Mouse (Mus musculus): ENCODE measurements around the gene Hrh2.

Gene Hrh2

DNA sequence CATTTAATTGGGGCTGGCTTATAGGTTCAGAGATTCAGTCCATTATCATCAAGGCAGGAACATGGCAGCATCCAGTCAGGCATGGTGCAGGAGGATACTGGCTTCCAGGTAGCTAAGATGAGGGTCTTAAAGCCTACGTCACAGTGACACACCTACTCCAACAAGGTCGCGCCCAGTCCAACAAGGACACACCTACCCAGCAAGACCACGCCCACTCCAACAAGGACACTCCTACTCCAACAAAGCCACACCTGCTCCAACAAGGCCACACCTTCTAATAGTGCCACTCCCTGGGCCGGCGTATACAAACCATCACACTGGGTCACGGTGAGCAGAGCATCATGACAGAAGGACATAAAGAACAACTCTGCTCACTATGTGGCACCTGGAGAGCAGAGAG, 80.1 kb downstream of the Hrh2 start:
- DNase-seq = no peak

DNA sequence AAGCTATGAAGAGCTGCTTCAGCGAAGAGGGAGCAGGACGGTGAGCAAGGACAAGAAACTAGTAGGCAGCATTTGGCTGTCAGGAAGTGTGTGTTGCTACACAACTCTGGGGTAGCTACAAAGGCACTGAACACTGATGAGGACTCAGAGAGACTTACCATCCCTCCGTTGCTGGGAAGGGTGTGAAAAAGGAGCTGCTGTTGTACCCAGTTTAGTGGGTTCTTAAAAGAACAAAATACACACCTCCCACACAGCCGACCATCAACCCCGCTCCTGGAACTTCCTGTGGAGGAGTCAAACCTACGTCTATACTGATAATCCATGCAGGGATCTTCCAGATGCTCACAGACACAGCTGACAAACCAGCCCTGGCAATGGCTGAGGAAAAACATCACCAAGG, 85.5 kb downstream of the Hrh2 start:
- no peak for DNase-seq

DNA sequence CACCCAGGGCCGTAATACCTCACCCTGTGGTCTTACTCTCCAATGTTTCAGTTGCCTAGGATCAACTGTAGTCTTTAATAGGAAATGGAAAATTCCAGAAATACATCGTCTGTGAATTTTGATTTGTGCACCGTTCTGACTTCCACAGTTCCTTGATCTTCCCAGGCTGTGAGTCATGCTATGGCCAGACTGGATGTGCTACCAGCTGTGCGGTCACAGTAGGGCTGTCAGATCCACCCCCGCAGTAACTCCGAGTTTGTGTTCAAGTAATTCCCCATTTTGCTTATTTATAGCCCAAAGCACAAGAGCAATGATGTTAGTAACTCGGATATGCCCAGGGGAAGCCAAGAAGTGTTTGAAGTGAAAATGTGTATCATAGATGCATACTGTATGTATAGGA, 88.4 kb downstream of the Hrh2 start:
- DNase-seq = no peak

DNA sequence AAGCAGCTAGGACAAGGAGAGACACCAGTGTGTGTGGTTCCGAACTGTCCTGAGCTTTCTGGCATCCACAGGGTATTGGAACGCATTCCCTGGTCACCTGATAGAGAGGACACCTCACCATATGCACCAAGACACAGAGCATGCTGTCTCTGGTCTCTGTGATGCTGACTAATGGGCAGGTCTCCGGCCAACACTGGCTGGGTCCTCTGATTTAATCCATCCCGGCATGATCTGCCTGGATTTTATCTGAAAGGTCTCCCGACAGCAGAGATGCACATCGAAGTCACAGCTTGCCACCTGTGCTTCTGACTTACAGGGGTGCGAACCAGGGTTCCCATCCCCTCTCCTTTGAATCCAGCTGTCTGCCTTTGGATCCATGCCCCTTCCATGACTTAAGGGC, 89.2 kb downstream of the Hrh2 start:
- no peak for DNase-seq

DNA sequence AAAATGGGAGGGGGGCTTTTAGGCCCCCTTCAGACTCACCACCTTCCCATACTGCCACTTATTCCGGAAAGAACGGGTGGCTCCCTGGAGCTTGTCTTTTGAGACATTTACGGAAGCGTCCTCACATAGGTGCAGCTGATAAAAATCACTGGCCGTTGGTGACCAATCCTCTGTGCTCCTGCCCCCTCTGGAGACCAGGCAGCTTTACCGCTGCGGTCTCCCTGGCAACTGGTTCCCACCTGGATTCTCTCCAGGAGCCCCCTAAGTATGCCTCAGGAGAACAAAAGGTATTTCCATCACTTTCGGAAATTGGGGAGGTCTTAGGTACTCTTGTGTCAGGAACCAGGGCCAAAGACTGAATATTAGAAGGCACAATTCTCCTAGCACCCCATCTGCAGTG, 89.7 kb downstream of the Hrh2 start:
- DNase-seq = no peak

DNA sequence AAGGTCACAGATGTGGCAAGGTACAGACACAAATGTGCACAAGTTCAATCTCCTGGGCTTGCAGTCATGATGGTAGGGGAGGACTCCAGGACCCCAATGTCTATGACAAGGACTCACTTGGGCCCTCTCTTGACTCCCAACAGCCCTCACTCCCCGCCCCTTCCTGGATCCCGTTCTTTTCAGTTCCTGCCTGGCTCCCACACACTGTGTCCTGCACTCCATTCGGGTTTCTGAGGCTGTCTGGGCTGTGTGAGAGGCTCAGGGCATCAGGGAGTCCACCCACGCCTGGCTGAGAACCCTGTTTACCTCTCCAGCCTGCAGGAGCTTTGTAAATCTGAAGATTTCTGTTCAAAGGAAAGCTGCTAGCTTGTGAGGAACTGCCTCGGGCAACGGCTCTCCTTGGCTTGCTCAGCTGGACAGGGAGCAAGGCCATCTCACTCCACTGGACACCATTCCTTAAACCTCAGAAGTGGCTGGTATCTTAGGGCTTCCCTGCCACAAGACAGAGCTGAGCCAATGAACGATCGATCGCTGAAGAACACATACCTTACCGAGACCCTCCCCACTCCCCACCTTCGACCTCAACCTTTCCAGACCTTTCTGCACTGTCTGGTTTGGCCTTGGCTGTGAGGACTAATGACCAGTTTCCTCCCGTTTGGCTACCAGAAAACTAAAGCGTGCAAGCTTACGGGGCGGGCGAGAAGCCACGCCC, 90.4 kb downstream of the Hrh2 start:
- no peak for DNase-seq

DNA sequence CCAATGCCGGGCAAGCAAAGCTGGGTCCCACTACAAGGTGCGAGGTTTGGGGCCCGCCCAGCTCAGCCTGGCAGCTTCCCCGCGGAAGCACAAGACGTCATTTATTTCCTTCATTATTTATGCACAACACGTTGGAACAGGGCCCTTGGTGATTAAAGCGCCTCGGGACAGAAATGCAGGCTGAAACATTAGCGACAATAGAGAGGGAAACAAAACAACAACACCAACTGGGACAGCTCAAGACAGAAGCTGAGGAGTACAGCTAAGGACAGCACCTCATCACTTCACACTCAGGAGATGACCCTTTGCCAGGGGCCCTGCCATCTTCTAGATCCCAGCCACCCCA, 90.9 kb downstream of the Hrh2 start:
- DNase-seq = peak in 1 of 2 experiments; percentile 9

Data from lung, adult 18-20 months (tissue).